Mouse (Mus musculus): ENCODE data around the gene Cct8l1.

GRCm38 (mm10) chr5:25536451-25536850 lies 20.6 kb downstream of the Cct8l1 start:
- TF ChIP-seq USF1 (IDR thresholded peaks at IDR 0.05; ENCODE audit: low read depth) (no peak), POLR2A (IDR thresholded peaks at IDR 0.05; ENCODE audit: insufficient read length, low read depth) (no peak), E2F4 (IDR thresholded peaks at IDR 0.05; ENCODE audit: insufficient read depth) (no peak), MYOG (IDR thresholded peaks at IDR 0.05; ENCODE audit: control insufficient read depth in 1 of 3, insufficient read depth in 1 of 3, insufficient read length in 2 of 3, low read depth in 2 of 3) (no peak), POLR2AphosphoS2 (IDR thresholded peaks at IDR 0.05; ENCODE audit: insufficient read length, low read depth) (no peak), TCF3 (IDR thresholded peaks at IDR 0.05; ENCODE audit: insufficient read length, low read depth) (no peak), TCF12 (IDR thresholded peaks at IDR 0.05; ENCODE audit: insufficient read depth, poor library complexity, severe bottlenecking) (no peak), MAX (IDR thresholded peaks at IDR 0.05; ENCODE audit: low read depth) (no peak), CEBPB (IDR thresholded peaks at IDR 0.05; ENCODE audit: insufficient read depth, poor library complexity, severe bottlenecking) (no peak), MYOD1 (IDR thresholded peaks at IDR 0.05; ENCODE audit: control insufficient read depth in 1 of 3, insufficient read length in 2 of 3, low read depth in 2 of 3) (no peak), REST (IDR thresholded peaks at IDR 0.05; ENCODE audit: insufficient read depth, insufficient read length) (no peak)
